Mouse (Mus musculus) right cerebral cortex, adult 18-20 months (tissue): Measurements from ENCODE around the gene Usp6nl.

Experiments
- DNase-seq: peaks from one replicate; pipeline ENCODE4 v3.0.0; 2022; ENCODE audit warnings: mixed read lengths

Gene Usp6nl

DNA sequence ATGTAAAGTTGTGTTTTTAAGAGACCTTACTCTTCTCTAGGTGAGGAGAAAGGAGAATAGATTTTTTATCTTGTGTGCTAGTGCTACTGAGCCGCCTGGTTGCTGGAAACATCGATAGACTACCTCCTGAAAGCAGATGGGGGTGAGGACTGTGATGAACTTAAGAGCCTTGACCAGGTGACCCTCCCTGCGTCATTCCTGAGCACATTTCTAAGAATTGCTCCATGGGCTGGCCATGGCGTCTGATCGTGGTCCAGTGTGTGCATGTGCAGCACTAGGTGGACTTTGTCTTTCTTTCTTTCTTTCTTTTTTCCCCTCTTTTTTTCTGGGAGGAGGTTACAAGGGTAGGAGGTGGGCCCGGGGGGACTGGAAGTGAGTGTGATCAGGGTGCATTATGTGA lies 11.5 kb downstream of the Usp6nl start:
- DNase-seq = no peak

DNA sequence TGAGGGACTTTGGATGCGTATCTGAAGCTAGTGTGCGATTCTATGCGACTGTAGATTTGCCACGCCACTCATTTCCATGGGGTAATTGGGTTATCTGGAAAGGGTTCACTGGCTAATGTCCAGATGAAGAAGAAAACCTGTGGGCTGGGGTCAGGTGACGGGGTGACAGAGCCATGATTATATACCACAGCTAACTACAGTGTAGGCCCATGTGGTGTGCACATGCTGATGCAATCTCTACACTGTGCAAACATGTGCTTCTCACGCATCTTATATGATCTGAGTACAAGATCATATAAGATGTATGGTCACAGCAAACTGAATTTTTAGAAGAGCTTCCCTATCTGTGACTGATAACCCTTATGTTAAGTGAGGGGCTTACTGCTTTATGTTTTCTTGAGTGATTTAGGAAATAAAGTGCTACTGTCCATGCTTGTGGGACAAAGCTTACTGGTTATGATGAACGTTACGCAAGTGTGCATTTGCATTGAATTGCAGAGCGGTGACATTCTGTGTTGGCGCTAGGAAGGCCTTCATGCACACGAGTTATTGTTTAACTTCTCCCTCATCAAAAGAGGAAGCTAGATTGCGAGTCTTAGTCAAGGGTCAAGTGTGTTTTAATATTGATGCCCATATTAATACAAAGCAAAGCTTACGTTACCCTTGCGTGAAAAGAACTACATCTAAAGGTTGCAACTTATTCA lies 12.7 kb downstream of the Usp6nl start:
- DNase-seq = no peak

DNA sequence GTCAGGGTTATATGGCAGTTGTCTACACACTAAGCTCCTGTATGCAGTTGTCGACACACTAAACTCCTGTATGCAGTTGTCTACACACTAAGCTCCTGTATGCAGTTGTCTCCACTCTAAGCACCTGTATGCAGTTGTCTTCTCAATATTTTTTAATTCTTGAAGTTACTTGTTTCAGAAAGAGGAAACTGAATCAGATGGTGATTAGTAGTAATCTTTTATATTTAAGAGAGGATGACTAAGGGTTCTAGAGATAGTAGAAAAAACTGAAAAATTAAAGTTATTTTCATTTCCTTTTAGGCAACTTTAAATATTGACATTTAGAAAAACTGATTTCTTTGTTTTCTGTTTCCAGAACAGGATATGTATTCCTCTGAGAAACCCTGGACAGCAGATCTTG lies 13.5 kb downstream of the Usp6nl start:
- DNase-seq = no peak

DNA sequence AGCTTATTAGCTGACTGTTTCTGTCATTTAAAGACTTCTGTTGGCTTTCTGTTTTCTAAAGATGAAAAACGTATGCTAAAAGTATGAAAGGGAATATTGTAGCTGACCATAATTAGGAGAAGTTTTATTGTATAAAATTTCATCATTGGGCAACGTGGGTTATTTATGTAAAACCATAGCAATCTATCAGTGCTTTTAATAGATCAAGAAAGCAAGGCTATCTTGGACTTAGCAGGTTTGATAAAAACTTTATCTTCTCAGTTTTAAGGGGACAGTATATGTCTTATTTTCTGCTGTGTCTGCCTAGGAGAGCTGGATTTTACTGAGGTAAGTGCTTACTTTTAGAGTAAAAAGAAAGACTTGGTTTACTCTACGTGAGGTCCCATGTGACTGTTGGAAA lies 14.2 kb downstream of the Usp6nl start:
- DNase-seq = no peak

DNA sequence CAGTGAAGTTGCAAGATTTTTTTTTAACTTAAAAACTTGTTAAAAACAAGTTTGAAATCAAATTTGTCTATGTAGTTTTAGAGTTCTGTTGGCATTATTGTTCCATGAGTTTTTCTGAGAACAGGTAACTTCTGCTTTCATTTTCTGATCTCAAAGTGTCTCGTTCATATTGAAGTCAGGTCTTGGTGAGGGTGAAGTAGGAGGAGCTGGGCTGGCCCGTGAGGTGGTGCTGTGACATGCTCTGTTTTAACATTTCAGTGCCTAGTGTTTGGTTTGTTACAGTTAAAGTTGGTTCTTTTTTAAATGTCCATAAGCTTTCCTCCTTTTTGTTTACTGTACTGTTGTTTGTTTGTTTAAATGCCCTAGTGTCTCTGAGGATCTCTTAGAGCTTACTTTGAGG lies 15.0 kb downstream of the Usp6nl start:
- no peak for DNase-seq

DNA sequence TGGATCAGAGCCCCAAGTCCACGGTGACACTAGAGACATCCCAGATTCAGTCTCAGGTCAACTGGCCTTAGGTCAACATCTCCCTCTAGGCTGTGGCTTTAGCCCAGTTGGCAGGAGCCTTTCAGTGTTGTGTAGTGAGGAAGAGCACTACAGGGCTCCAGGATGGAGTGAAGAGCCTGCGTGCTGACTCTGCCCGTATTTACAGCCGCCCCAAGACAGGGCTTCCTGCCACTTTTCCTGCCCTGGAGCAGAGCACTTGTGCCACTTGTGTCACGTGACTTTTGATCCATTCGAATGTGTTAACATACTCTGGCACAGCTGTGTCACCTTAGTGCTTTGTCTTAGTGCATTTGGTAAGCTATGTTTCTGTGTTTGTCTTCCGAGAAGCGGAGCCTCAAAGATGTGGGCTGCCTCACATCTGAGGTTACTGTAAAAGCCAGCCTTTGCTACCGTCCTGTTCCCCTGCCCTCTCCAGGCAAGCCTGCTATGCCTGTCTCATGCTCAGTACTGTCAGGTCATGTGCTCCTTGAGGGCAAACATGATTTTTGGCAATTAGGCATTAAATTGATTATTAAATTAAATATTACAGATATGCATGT lies 15.7 kb downstream of the Usp6nl start:
- DNase-seq = no peak

DNA sequence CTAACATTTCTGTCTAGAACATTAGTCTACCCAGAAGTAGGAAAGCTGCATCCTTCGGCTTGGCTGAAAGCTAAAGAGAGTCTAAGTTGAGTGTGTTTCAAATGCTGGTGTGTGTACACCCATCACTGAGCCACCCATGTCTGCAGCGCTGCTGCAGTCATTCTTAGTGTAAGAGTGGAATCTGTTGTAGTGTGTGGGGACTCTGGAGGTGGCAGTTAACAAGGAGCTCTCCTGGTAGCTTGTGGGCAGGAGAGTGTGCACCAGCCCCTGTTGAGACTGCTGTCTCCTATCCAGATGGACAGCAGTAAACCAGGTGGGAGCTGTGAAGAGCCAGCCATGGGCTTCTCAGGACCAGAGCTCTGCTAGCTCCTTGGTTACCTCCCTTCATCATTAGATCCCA lies 18.0 kb downstream of the Usp6nl start:
- peak; percentile 26 for DNase-seq

DNA sequence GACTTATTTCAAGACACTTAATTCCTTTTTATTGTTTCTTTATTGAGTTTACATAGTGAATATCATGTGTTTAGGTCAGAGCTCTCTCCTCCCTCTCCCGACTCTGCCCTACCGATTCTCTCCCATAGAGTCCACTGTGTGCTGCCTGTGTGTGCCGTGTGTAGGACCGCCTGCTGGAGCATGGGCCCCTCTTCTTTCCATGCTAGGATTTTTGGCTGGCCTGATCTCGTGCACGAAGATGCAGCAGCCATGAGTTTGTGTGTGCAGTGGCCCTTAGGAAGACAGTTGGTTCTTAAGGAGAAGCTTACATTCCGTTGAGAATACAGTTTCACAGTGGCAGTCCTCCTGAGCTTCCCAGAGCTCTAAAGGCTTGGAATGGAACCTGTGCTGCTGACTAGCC lies 19.0 kb downstream of the Usp6nl start:
- DNase-seq = no peak

DNA sequence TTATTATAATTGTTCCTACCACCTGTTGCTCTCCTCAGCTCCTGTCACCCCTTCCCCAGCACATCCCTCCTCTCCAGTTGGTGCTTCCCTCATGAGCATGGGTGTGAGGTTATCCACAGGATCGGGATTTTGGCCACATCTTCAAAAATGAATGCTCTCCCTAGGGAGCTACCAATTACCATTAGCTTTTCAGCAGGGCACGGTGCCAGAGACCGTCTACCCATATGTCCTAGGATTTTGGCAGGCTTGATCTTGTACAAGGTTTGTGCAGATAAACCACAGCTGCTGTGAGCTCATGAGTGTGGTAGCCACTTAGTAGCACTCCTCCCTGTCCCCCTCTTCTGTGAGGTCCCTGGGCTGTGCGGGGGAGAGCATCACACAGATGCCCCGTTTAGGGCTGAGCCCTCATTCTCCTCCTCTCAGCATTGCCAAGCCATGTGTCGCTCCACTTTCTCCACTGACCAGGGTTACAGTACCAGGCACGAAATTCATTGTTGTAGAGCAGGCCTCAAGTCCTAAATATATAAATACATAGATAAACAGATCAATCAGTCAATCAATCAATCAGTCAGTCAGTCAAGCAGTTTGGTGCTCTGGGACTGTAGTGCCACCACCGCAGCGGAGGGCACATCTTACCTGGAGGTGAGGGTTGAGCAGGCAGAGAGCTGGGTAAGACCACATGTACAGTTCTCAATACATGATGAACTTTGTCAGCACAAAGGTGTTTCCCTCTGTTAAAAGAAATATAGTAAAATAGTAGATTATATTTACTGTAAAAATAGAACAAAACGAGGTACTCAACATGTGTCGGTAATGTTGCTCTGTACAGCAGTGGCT lies 27.0 kb downstream of the Usp6nl start:
- no peak for DNase-seq

DNA sequence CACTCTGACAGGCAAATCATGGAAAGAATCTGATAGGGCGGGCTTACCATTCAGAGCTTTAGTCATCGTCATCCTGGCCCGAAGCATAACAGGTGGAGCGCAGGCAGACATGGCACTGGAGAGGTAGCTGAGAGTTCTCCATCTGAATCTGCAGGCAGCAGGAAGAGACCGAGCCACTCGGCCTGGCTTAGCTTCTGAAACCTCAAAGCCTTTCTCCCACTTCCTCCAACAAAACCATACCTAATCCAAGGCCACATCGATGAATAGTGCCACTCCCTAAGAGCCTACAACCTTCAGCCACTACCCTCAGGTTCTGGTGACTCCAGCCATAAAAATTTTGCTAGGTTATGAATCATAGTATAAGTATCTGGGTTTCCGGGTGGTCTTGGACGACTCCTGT lies 27.7 kb downstream of the Usp6nl start:
- DNase-seq = no peak

DNA sequence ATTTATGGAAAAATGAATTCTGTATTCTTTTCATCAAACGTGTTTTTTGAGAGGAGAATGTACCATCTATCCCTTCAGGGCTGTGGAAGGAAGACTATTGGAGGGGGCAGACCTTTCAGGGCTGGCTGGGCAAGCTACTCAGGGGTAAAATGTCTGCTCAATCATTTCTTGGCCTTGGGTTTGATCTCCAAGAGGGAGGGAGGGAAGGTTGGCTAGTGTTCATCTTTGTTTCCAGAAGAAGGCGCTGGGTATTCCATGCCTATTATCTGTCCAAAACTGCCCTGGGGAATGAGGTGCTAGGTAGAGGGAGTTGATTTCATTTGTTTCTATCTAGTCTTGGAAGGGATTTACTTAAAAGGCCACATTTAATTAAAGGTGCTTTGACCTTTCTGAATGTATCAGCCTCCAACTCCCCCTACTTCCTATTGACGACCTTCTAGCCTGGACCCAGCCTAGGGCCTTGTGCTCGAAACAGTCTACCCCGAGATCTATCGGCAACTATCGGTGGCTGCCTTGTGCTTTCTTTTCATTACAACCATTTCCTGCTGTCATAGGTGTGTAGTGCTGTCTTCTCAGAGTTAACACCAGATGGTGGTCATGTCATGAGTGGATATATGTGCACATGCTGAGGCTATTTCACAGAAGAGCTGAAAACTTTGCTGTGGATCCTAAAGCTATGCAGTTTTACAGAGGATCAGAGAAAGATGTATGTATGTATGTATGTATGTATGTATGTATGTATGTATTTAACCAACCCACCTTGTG lies 28.6 kb downstream of the Usp6nl start:
- no peak for DNase-seq

DNA sequence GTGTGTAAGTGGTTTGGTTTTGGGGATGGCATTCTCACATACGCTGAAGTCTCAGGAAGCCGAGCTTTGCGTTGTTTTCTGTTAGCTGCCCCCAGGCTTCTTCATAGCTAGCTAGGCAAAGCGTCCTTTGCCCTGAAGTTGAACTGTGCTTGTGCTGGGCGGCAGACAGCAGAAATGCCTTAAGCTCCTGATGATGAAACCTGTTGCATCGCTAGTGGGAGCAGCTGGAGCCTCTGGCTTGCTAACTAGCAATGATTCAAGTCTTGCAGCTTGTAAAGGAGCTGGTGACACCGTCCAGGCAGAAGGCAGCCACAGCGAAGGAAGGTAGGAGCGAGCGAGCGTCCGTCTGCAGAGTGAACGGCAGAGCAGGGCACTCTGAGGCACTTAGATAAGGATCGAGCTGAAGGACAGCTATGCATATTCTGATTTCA lies 30.1 kb downstream of the Usp6nl start:
- DNase-seq = no peak

DNA sequence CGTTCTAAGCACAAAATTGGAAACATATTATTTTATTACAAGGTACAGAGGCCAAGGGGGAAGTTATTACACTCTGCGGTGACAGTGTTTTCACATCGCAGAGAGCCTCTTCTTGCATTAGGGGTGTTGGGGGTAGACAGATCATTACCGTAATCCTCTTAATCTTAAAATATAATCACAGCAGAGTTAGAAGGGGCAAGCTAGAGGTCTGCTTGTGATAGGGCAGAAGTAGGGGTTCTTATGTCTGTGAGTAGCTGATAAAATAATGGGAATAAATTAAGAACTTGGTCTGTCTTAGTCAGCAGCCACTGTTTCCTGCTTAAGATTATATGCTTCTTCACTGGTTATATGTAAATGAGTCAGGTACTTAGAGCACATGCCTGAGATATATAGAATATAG lies 30.6 kb downstream of the Usp6nl start:
- DNase-seq = no peak

DNA sequence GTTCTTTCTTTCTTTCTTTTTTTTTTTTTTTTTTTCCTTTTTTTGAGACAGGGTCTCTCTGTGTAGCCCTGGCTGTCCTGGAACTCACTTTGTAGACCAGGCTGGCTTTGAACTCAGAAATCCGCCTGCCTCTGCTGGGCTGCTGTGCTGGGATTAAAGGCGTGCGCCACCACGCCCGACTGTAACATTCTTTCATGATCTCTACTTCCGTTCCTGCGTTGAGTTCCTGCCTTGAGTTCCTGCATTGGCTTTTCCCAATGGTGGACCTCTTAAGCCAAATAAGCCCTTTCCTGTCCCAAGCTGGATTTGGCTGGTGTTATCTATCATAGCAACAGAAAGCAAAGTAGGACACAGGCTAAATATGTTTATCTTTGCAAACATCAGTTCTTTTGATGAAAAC lies 34.8 kb downstream of the Usp6nl start:
- no peak for DNase-seq

DNA sequence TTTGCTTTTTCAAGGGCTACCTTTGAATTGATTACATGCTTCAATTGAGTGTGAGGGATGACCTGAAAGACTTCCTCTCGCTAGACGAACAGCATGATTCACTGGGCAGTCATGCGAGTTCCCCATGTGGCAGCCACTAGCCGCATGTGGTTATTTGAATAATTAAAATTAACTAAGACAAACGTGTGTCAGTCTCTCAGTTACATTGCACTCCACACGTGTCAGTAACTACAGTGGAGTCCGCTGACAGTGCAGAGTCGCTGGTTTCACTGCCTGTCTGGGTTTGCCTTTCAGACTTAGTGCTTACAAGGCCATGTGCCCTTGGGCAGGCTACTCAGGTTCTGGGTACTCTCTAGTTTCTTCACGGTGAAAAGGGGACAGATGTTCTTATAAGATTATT lies 37.2 kb downstream of the Usp6nl start:
- DNase-seq = no peak

DNA sequence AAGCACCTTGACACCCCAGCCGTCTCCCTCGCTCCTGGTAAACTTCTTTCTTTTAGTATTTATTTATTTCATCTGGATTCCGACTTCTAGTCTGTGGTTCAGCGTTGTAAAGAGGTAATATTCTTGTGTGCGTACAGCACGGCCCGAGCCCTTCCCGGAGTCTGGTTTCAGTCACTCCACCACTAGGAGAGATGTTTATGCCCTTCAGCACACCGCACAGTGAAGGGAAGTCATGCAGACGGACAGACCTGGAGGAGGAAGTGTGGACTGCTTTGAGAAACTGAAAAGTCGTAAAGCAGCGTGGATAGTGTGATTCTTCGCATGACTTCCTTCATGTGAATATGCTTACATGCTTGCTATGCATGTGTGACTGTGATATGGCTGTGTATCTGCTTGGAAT lies 40.7 kb downstream of the Usp6nl start:
- DNase-seq = no peak

DNA sequence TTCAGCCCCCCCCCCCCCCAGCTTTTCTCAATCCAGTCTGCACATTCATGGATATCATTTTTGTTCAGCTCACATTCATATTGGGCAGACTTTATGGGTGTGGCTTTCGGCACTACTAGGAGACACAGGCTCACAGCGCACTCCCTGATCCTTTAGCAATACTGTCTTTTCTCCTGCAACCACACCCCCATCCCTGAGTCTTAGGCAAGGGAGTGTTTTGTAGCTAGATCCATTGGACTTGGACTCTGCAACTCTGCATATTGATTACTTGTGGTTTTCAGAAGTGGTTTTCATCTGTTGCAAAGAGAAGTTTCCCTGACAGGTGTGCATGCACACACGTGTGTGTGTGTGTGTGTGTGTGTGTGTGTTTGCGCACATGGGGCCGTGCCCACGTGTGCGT lies 41.5 kb downstream of the Usp6nl start:
- DNase-seq = no peak

DNA sequence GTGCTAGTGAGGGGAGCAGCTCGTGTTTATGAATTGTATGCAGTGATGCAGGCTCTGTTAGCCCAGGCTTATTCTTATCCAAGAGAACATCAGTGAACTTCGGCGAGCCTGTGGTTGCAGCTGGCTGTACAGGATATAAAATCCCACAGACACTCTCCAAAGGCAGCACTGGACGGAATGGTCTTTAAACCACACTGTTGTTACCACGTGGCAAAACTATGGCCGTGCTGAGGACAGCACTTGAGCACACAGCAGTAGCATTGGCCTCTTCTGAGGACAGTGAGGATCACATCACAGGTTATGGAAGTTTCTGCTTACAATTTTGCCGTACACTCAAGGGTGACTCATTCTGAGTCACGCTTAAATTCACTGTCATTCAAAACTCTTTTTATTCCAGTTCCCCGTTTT lies 44.1 kb downstream of the Usp6nl start:
- DNase-seq = peak; percentile 13

DNA sequence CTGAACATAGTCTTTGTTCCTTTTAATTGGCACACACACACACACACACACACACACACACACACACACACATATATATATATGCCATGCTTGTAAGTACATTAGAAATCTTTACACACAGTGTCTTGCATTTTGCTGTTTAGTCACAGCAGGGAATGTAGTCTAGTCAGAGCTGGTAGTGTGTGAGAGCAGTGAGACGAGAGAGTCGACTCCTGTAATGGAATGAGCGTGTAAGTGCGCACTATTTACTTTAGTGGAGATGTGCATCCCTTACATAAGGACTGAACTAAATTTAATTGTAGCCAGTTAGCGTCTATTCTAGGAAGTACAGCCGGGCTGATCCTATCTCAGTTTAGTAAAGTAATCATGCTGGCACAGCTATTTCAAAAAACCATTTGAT lies 44.5 kb downstream of the Usp6nl start:
- no peak for DNase-seq

DNA sequence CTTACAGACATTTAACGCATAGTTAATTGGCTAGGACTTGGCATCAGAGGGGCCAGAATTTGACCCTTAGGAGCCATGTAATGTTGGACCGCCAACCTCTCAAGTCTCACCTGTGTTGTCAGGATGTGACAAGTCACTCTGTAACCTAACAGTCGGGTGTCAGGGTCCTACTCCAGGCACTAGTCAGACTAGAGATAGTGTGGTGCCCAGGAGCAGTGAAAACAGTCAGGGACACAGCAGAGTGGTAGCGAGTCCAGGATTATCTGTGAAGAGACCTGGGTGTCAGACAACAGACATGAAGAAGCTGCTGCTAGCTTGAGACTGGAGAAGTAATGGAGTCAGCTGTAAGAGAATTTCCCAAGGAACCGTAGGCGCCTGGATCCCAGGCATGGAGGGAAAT lies 45.0 kb downstream of the Usp6nl start:
- DNase-seq = no peak

DNA sequence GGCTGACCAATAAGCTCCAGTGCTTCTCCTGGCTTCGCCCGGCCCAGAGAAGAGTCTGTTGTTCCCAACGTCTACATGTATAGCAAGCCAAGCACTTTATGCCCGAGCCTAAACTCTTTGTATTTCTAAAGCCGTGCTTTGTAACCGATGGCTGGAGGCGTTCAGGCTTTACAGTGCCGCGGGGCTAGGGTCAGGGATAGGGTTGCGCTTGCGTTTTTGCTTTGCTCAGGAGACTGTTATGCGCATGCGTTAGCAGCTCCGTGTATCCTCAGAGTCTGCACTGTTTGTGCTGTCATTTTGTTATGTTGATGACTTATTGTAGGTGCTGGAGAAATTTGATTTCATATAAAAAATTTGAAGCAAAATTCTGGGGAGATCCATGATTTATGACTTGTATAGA lies 51.7 kb downstream of the Usp6nl start:
- DNase-seq = no peak

DNA sequence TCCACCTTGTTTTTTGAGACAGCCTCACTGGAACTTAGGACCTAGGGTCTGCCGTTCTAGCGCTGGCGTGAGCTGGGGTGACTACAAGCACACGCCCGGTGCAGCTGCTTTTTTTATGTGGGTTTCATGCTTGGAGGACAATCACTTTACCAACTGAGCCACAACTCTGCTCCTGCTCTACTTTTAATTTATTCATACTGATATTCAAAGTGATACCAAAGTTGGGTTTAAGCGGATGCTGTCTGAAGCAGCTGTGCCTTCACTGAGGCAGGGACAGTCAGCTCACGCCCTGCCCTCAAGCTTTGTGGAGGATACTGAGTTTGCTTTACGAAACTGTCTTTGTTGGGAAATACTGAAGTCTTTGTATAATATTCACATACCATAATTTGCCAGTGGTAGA lies 53.6 kb downstream of the Usp6nl start:
- DNase-seq = no peak

DNA sequence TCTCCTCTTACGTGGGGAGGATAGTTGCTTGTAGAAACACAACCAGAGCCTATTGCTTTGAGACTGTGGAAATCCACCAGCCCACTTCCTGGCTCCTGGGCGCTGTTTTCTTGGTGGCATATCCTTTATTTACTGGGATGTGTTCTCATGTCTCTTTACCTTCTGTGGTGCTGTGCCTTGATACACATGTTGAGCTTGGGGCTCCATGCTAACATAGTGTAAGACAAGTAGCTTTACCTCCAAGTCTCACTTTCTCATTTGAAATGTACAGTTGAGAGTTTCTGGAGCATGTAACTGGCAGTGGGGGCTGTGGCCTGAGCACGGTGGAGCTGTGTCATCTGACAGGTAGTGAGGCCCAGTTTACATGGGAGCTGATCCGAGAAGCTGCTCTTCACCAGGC lies 54.5 kb downstream of the Usp6nl start:
- DNase-seq = no peak
